Mouse (Mus musculus) frontal cortex, postnatal 25 days (tissue): ENCODE measurements at regions not wholly inside any gene's neighbourhood (a gene's known extent, or its start where the extent isn't known, plus 50 kb on each side); places are given as distances from the start of the nearest gene placed in this dataset.

Experiments used
- DNase-seq, 2 experiments: peaks; one replicate each; pipeline ENCODE4 v3.0.0; 2022; ENCODE audit warnings: low spot score in 2 of 2

DNA sequence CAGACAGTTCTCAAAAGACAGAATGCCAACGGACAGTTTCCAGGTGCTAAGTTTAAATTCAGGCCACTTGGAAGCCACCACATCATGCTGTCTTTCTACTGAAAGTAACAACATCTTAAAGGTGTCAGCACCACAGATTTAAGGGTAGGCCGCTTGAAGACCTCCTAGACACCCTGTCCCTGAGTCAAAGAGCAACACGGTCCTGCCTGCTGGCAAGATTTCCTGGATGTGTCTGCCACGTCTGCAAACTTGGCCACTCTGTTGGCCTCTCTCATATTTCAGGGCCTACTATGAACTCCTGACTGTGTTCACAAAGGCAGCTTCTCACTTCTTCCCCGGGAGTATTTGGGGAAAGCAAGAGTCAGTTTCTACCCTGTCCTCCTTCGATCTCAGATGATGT is 194.7 kb upstream of the Esrrg start:
- no peak for DNase-seq

- DNase-seq, result no peak
Observed at GRCm38 (mm10) chr1:187418186-187419140, 190.1 kb upstream of the Esrrg start.

GRCm38 (mm10) chr1:187428536-187429215 is 179.9 kb upstream of the Esrrg start:
- no peak for DNase-seq

GRCm38 (mm10) chr1:187433716-187434634 is 174.6 kb upstream of the Esrrg start:
- no peak for DNase-seq

- no peak for DNase-seq
Observed at GRCm38 (mm10) chr1:187439170-187439914, 169.2 kb upstream of the Esrrg start.

GRCm38 (mm10) chr1:187441668-187442193 is 166.9 kb upstream of the Esrrg start:
- DNase-seq, result no peak

- no peak for DNase-seq
Observed at GRCm38 (mm10) chr1:187446511-187446910, 162.1 kb upstream of the Esrrg start.

DNA sequence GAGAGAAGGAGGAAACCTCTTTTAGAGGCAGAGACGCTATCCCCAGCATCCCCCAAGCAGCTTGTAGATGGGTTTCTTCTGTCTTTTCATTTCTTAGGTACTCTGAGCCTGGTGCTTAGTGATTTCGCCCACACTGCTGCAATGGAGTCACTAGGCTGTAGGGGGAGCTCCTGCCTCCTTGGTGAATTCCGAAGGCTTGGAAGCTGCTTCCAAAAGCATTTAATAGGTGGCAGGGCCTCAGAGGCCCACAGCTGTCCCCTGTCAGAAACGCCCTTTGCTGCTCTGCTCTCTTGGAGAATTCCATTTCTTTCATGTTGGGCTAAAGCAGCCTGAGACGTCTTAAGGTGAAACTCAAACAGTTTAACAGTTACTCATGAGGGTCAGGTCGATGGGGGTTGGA is 160.4 kb upstream of the Esrrg start:
- peak; percentile 59 to 65 for DNase-seq

DNA sequence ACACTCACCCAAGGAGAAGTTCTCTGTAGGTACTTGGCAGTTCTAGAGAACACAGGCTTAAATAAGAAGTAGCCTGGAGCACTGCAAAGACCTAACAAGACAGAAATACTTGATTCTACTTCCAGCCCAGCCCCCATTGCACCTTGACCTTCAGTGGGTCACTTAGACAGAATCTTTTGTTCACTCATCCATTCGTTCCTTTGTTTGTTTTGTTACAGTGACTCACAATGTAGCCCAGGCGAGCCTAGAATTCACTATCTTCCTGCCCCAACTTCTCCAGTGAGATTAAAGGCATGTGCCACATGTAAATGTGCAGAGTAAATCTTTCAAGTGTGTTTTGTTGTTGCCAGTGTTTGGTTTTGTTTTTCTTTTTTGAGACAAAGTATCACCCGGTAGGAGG is 158.5 kb upstream of the Esrrg start:
- DNase-seq, result no peak

DNA sequence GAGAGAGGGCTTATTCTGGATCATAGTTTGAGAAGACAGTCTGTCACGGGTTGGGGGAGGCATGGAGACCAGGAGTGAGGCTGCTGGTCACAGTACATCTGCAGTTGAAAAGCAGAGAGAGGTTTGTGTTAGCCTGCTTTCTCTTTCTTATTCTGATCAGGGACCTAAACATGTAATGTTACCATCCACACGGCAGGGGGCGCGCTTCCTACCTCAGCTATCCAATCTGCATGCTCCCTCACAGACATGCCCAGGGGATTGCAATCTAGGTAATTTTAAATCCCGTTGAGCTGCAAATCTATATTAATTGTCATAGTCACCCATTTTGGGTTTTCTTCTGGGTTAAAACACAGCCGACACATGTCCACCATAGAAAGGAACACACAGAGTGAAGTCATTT is 156.4 kb upstream of the Esrrg start:
- peak in 1 of 2 experiments; percentile 15 for DNase-seq

DNA sequence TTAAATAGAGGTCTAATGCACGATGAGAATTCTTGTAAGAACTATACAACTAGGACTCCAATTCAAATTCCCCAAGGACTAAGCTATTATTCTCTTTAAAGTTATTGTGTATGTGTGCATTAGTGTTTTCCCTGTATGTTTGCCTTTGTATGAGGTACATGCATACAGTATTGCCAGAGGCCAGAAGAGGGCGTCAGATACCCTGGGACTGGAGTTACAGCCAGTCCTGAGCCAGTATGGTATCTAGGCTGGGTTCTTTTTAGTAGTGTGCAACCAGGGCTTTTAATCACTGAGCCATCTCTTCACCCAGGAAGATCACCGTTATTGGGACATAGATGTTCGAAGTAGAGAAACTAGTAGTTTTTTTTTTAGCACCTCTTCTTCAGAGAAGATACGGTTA is 154.2 kb upstream of the Esrrg start:
- no peak for DNase-seq

DNA sequence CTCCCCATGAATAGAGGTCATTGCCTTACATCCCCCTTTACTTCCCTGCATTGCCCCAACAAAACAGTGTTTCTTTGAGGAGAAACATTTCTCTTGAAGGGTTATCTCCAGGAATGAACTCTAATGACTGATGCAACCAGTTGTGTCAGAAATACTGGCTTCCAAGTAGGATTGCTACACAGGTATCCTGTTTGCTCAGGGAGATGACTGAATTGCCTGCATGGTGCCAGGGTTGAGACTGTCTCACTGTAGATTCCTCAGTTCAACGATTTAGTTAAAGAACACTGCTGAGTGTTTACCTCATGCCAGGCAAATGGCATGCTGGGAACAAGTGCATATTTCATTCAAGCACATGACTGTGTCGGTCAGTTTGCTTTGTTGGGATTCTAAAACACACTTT is 123.8 kb upstream of the Esrrg start:
- DNase-seq, result no peak

- DNase-seq, result no peak
Observed at GRCm38 (mm10) chr1:187487948-187488690, 120.5 kb upstream of the Esrrg start.

DNA sequence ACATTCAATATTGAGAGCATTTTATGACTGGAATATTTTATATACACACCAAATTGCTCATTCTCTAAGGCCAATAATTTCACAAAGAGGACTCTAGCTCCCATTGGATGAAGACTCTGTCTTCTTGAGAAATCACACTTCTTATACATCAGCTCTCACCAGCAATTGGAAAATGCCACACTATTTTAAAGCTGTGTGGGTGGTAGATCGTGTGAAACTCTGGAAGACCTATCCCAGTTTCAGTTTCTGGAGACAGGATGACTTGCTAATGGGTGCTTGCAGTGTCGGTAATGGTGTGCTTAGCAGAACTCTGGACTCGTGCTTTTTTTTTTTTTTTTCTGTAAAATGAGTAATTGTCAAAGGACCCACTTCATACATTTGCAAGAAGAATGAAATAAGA is 119.1 kb upstream of the Esrrg start:
- no peak for DNase-seq

DNA sequence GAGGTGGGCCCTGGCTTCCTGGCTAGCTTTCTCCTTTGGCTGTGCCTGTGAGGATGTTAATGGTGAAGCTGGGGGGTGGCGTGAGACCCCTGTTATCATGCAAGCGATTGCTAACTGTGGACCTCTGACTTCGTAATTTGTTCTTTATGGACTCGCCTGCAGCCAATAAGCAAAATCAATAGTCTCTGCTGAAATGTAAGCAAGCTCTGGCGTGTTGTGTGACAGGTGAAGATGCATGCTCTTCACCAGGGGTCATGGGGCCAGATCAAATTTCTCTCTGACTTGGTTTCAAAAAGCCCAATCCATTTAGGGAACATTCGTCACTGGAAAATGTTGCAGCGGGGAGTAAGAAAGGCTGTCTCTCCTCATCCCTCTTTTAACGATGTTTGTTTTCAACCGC is 103.2 kb upstream of the Esrrg start:
- DNase-seq, result no peak

- no peak for DNase-seq
Observed at GRCm38 (mm10) chr1:187507217-187507616, 101.4 kb upstream of the Esrrg start.

GRCm38 (mm10) chr1:187531349-187531922 is 77.2 kb upstream of the Esrrg start:
- no peak for DNase-seq

- DNase-seq, result no peak
Observed at GRCm38 (mm10) chr1:187536263-187536662, 72.3 kb upstream of the Esrrg start.

GRCm38 (mm10) chr1:187556718-187557117 is 51.9 kb upstream of the Esrrg start:
- no peak for DNase-seq
